Mouse (Mus musculus) ES-Bruce4 (cell line): Measurements from ENCODE around the gene Synrg. TPM values are rescaled to one million over a fixed set of nuclear protein-coding genes. Genes with fewer than 3 reads are reported as not detected.

ENCODE experiments used
- H3K27ac ChIP-seq: 2 replicates; pipeline ENCODE4 v1.5.1; 2012; ENCODE audit warnings: low read length, inconsistent platforms; ENCODE audit not compliant: insufficient read depth
- H3K27me3 ChIP-seq: 2 replicates; pipeline ENCODE4 v1.6.1; 2012; ENCODE audit warnings: mild to moderate bottlenecking, low read length, inconsistent platforms; ENCODE audit not compliant: control insufficient read depth, poor library complexity, insufficient read depth, severe bottlenecking
- H3K36me3 ChIP-seq: 2 replicates; pipeline ENCODE4 v1.6.1; 2012; ENCODE audit warnings: inconsistent platforms, mild to moderate bottlenecking, low read length, moderate library complexity; ENCODE audit not compliant: control insufficient read depth, poor library complexity, insufficient read depth, severe bottlenecking
- H3K4me1 ChIP-seq: one replicate; pipeline ENCODE4 v1.8.1; 2011; ENCODE audit warnings: low read length; ENCODE audit not compliant: control insufficient read depth, insufficient read depth
- H3K4me3 ChIP-seq: 2 replicates; pipeline ENCODE4 v1.5.1; 2011; ENCODE audit warnings: low read depth, mild to moderate bottlenecking, low read length
- H3K9ac ChIP-seq: 2 replicates; pipeline ENCODE4 v1.6.1; 2012; ENCODE audit warnings: low read depth, mild to moderate bottlenecking, inconsistent platforms; ENCODE audit not compliant: poor library complexity, severe bottlenecking
- H3K9me3 ChIP-seq: replicated peaks from 2 replicates; pipeline ENCODE4 v1.6.1; 2012; ENCODE audit warnings: mild to moderate bottlenecking, low read length, inconsistent platforms; ENCODE audit not compliant: control insufficient read depth, poor library complexity, insufficient read depth, severe bottlenecking
- CTCF ChIP-seq: IDR thresholded peaks from one replicate; pipeline ENCODE4 v1.8.1; 2011; ENCODE audit warnings: low read depth, low read length
- EP300 ChIP-seq: IDR thresholded peaks from 2 replicates; pipeline ENCODE4 v1.6.1; 2011; ENCODE audit warnings: low read depth, low read length; ENCODE audit not compliant: insufficient read depth
- POLR2A ChIP-seq: IDR thresholded peaks from one replicate; pipeline ENCODE4 v1.8.1; 2011; ENCODE audit warnings: low read length; ENCODE audit not compliant: insufficient read depth
- polyA plus RNA-seq: library from polyadenylated mRNA; stranded (reverse); fragments of >200 nt; gene quantifications from 2 replicates; pipeline ENCODE4 v1.2.4, GENCODE M21; 2011; ENCODE audit warnings: low read depth; ENCODE audit not compliant: missing spikeins, insufficient read depth, insufficient read length

Synrg gene
- polyA plus RNA-seq, 1 experiment = 16.4 TPM

DNA sequence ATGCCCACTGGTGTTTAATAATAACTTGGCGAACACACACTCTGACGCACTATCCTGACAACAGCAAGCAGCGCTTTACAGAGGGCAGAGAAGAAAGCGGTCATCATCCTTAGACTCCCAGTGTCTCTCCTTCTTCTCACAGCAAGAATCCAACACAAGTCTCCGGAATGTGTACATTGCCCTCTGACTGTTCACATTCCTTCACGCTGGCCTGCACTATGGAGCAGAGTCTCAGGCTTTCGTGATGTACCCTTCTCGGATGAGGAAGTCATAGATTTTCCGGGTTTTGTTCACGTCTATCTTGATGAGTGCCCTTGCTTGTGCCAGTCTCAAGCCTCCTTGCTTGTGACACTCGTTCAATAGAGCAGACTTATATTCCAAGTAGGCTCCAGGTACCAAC lies 115.1 kb downstream of the Synrg start:
- Histone ChIP-seq H3K9me3 (no peaks in the 10 kb centered on the region), H3K9ac (no peak overlapping the region), H3K4me3 (no peak overlapping the region), H3K27ac (no peak overlapping the region), H3K4me1 (no peaks in the 10 kb centered on the region), H3K27me3 (no peaks in the 10 kb centered on the region), H3K36me3 (peaks cover 39% of the 10 kb centered on the region)
- no peak for TF ChIP-seq EP300
- TF ChIP-seq POLR2A = no peak
- TF ChIP-seq CTCF = no peak

DNA sequence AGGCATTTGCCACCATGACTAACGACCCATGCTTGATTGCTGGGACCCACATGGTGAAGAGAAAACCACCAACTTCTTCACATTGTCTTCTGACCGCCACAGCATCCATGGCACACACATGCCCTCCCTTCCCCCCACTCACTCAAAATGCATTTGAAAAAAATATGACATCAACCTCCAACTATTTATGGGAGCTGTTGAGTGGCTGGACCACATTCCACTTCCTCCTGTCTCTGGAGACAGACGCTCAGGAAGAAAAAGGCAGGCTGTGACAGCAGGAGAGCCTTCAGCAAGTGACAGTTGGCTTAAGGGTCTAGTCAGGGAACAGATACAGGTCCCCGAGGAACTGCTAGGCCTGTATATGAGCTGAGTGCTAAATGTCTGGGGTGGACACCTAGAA lies 115.7 kb downstream of the Synrg start:
- no peak overlapping the region for H3K27ac ChIP-seq
- H3K36me3 ChIP-seq = peaks cover 44% of the 10 kb centered on the region
- no peak overlapping the region for H3K4me3 ChIP-seq
- H3K9me3 ChIP-seq = no peaks in the 10 kb centered on the region
- no peaks in the 10 kb centered on the region for H3K27me3 ChIP-seq
- no peaks in the 10 kb centered on the region for H3K4me1 ChIP-seq
- H3K9ac ChIP-seq = no peak overlapping the region
- TF ChIP-seq CTCF (no peak), EP300 (no peak), POLR2A (no peak)

DNA sequence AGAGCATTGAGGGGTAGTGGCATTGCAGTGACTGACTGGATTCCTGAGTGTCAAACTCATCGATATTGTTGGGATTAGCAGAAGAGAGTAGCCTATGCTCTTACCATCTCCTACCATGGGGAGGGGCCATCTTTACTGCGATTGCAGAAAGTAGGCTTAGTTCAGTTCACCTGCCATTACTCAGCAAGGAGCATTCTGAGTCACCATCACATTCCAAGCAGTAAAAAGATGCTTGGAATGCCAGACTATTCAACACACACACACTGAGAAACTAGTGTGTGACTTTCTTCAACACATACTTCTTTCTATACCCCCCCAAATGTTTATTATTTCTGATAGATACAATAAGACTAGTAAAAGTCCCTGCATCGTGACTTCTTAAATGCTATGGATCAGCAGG lies 116.1 kb downstream of the Synrg start:
- Histone ChIP-seq H3K27ac (no peak overlapping the region; the same call in 1 of the 2 replicates), H3K36me3 (peaks cover 45% of the 10 kb centered on the region), H3K9me3 (no peaks in the 10 kb centered on the region), H3K27me3 (no peaks in the 10 kb centered on the region), H3K4me1 (no peaks in the 10 kb centered on the region), H3K9ac (no peak overlapping the region), H3K4me3 (no peak overlapping the region)
- TF ChIP-seq EP300 (no peak), POLR2A (no peak), CTCF (no peak)

DNA sequence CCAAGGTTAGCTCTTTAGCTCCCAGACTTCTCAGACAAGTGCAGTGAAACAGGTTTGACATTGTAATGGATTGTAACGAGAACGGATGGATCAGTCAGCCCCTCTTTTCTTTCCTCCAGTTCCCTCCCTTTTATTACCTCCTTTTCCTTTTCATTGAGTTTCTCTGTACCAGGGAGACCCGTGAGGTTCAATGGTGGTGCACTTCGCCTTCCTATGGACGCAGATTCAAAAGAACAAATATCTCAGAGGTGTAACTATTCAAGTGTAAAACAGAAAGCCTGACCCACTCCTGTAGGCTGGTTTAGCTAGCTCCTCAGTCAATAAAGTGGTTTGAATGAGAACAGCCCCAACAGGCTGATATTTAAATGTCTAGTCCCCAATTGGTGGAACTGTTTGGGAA lies 117.7 kb downstream of the Synrg start:
- no peak overlapping the region for H3K9ac ChIP-seq
- no peak overlapping the region for H3K4me3 ChIP-seq
- H3K36me3 ChIP-seq = peaks cover 56% of the 10 kb centered on the region
- peak overlapping the region; percentile 86 for H3K27ac ChIP-seq
- no peaks in the 10 kb centered on the region for H3K4me1 ChIP-seq
- no peaks in the 10 kb centered on the region for H3K27me3 ChIP-seq
- TF ChIP-seq POLR2A (no peak), EP300 (no peak), CTCF (no peak)
- no peaks in the 10 kb centered on the region for H3K9me3 ChIP-seq

- H3K4me1 ChIP-seq = peaks cover 2% of the 10 kb centered on the region
- H3K27ac ChIP-seq = no peak overlapping the region; the same call in 1 of the 2 replicates
- H3K9me3 ChIP-seq = no peaks in the 10 kb centered on the region
- H3K4me3 ChIP-seq = no peak overlapping the region
- H3K9ac ChIP-seq = no peak overlapping the region
- peaks cover 70% of the 10 kb centered on the region for H3K36me3 ChIP-seq
- no peaks in the 10 kb centered on the region for H3K27me3 ChIP-seq
- TF ChIP-seq POLR2A = no peak
- no peak for TF ChIP-seq EP300
- no peak for TF ChIP-seq CTCF
Observed at GRCm38 (mm10) chr11:84090572-84090971, 126.3 kb downstream of the Synrg start.

Other genes starting within 250 kb of the Synrg start
- gene Wfdc21, start 217.5 kb upstream of the Synrg start, polyA plus RNA-seq = not detected in 2 replicates
- gene Heatr6, start 210.7 kb upstream of the Synrg start, polyA plus RNA-seq = 20.7 and 23.8 TPM in 2 replicates
- 0.27 TPM in 1 of 2 replicates, not detected in the other for gene Hnf1b, start 114.4 kb upstream of the Synrg start, polyA plus RNA-seq
- gene Ddx52, start 22.4 kb upstream of the Synrg start, polyA plus RNA-seq = 36.9 and 39.1 TPM in 2 replicates
- 26.0 and 32.4 TPM in 2 replicates for gene Dusp14, start 104.8 kb downstream of the Synrg start, polyA plus RNA-seq
- gene Tada2a, start 165.2 kb downstream of the Synrg start, polyA plus RNA-seq = 95.8 and 99.3 TPM in 2 replicates
- gene Acaca, start 165.2 kb downstream of the Synrg start, polyA plus RNA-seq = 49.5 and 50.3 TPM in 2 replicates
- not detected in 2 replicates for gene Gm11437, start 203.0 kb downstream of the Synrg start, polyA plus RNA-seq